Mouse (Mus musculus) kidney, adult 2 months (tissue): ENCODE data around the gene Zfp61.

Source experiments
- CTCF ChIP-seq: fragments of 200-500 bp; conservative IDR thresholded peaks from 2 replicates; pipeline ENCODE4 v1.5.1; 2011; ENCODE audit warnings: low read depth, mild to moderate bottlenecking, control low read depth, low read length, moderate library complexity, mixed read lengths; ENCODE audit not compliant: insufficient read depth, insufficient read length
- POLR2A ChIP-seq: fragments of 200-500 bp; IDR thresholded peaks from one replicate; pipeline ENCODE4 v1.6.1; 2011; ENCODE audit warnings: low read depth, low read length, control low read depth

GRCm38 (mm10) chr7:24295376-24295775 lies 5.7 kb downstream of the Zfp61 start:
- TF ChIP-seq POLR2A (no peak), CTCF (no peak)
